Mouse (Mus musculus) neural tube, embryonic 10.5 days (tissue): ENCODE measurements at regions not wholly inside any gene's neighbourhood (a gene's known extent, or its start where the extent isn't known, plus 50 kb on each side); places are given as distances from the start of the nearest gene placed in this dataset.

Experiments used
- DNase-seq: peaks from one replicate; pipeline ENCODE4 v3.0.0-alpha.2; 2017; ENCODE audit warnings: low spot score; ENCODE audit errors: extremely low spot score

DNA sequence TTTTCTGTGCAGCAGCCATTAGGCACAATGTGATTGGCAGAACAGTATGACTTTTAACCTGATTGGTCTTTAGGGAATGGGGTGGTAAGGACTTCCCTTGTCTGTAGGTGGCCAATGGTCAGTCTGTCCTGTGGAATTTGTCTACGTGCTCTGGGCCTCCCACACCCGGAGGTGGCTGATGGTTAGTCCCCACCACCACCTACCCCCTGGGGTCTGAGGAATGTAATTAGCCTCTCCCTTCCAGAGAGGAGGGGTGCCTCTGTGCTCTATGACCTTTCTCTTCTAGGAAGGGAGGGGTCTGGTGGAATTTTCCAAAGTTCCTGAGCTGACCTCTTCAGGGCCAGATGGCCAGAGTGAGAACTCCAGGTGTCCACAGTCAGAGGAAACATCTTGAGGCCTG is 101.6 kb downstream of the Tmem17 start:
- no peak for DNase-seq

DNA sequence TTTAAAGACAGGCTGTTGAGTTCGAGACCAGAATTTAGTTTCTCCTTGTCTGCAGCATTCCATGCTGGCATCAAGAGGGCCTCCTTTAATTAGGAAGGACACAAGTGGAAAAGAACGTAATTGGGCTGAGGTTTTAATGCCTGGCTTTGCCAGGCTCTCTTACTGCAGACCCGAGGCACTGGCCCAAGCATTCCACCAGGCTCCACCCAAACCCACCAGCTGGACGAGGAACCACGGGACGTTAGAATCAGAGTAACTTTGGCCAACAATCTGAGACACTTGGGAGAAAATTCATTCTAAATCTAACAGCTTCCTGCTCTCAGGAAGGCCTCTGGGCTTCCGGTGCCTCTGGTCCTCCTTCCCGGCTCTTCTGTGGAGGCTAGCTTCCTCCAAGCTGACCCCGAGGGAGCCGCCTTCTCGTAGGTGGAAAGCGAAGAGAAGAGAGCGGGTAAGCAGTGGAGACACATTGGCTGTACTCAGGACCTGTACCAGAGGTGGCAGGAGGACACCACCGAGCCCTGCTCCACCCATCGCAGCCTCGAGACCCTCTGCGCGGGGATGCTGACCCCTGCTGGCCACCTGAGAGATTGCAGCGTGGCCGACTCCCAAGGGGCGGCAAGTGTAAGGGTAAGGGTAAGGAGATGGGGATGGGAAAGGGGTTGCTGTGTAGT is 105.5 kb downstream of the Tmem17 start:
- DNase-seq = peak; percentile 90

DNA sequence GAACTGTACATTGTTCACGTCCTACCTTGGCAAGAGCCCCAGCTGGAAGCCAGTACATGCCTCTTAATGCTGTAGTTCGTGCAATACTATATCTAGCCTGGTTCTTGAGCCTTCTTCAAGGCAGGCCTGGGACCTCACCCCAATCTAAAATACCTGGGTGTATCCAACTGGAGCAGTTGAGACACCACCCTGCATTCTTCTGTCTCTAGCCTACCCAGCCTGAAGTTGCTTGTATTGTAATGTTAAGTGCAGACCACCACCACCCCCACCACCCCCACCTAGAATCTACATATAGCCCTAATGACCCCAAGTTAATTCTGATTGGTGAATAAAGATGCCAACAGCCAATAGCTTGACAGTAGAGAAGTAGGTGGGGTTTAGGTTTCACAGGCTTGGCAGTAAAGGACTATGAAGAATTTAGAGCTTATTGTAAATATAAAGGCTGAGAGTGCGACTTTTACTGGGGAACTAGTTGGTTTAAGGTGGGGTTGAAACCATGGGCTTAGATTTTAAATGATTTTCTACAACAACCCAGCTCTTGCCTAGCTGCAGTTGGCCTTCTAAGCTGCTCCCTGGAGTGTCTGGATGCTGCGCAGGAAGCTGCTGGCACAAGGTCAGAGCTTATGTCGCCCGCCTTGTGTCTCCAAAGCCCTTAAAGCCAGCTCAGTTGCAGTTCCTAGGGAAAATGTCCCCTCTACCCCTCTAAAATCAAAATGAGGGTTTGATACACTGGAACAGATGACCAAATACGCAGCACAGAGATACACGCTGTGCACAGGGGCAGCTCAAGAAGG is 109.2 kb downstream of the Tmem17 start:
- DNase-seq = no peak

DNA sequence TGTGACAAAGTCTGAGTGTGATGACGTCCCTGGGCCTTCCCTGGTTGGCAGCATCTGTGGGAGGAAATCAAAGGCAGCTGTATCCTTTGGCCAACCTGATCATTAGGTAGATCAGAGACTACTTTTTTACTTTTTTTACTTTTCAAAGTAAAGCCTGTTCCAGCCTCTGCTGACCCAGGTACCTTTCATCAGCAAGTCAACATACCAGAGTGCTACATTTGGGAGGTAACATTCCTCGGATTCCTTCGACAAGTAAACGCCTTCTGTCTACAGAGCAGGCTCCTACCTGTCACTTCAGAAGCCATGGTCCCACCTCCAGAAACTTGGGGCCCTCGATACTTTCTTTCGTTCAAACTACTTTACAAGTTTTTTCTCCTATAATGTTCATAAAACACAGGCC is 110.0 kb downstream of the Tmem17 start:
- no peak for DNase-seq

DNA sequence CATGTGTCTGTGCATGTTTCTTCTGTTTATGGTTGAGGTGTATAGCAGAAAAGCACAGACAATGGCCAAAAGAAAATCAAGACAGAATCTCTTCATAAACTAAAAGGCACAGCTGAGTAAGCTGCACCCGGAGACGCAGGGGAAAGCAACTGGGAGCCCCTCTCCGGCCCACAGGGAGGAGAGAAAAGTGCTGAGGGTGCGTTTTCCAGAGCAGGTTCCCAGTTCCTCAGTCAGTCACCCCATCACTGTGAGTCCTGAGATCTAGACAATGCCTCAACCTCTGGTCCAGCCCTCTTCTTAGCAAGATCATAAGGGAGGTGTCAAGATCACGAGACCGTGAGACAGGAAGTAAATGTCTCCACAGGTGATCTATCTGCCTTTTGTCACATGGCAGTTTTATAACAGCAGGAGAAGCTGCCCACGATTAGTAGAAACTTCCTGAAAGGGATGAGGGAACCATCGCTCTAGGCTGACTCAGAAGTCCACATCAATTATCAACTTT is 110.7 kb downstream of the Tmem17 start:
- no peak for DNase-seq

DNA sequence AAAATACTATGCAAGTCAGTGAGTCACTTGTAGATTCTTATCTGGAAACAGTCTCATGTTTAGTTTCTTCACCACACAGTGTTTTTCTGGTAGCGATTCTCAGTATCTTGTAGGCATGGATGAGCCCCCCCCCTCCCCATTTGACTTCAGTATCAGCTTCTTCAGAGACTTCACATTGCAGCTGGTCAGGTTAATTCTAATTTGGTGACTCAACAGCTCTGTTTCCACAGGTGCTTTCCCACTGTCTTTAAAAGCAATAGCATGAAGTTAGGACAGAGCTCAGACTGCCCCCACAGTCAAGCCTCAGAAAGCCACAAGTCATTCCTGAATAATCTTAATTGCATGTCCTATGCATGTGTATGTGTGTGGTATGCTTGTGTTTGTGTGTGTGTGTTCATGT is 114.5 kb downstream of the Tmem17 start:
- no peak for DNase-seq

DNA sequence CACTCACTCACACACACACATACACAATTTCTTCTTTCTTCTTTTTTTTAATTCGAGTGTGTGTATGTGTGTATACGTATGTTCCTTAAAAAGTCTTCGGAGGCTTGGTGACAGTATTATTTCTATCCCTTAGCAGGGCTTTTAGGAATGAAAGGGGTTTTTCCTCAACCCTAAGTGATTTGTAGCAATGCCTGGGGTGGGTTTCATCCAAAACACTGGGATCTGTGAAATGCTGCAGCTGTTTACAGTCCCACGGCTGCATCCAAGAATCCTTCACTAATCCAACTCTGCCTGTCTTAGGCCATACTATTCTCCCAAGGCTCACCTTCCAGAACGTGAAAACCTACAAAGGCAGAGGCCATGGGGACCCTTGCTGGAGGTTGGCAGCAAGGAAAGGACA is 116.6 kb downstream of the Tmem17 start:
- DNase-seq = no peak

DNA sequence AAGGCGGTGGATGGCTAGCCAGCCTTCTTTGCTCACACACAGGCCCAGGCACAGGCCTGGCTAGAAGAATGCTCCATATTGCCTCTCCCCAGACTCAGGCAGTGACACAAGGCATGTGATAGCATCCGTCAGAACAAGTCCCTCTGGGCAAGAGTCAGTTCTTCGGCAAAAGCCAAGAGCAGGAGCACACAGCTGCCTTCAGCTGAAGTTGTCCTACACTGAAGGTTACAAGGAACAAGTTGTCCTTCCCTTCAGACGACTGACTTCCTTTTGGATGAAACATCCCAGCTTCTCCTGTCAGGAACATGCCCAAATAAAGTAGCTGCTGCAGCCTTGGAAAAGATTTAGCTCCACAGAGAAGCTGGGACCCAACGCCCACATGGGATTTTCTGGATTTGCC is 117.1 kb downstream of the Tmem17 start:
- no peak for DNase-seq

DNA sequence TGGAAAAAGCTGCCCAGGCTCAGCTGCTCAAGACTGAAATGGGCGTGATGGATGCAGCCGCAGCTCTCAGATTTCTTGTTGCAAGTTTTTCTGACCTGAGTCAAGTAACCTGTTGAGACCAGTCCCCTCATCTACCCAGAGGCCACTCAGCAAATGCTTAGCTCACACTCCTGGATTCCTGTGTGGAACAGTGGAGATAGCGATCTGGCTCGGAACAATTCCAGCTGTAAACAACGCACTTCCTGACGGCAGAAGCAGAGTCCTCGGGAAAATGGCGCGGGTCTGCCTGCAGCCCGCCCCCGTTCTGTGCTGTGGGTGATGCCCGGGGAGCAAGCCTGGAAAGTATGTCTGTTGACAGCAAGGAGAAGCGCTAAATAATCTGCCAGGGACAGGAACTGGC is 117.7 kb downstream of the Tmem17 start:
- DNase-seq = no peak

DNA sequence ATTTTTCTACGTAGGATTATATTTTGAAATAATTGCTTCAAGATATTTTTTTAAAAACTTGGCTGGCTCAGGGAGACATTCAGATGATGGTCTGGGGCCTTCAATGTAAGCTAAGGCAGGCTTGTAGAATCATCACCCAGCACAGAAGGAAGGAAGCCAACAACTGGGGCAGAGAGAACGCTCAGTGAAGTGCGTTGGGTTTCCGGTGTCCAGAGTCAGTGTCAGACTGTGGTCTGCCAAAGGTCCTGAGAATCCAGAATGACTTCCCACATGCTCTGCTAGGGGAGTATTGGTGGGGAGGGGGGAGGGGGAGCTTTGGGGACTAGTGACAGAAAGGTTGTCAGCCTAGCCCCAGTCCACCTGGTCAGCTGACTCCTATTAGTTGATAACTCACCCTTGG is 118.1 kb downstream of the Tmem17 start:
- no peak for DNase-seq

DNA sequence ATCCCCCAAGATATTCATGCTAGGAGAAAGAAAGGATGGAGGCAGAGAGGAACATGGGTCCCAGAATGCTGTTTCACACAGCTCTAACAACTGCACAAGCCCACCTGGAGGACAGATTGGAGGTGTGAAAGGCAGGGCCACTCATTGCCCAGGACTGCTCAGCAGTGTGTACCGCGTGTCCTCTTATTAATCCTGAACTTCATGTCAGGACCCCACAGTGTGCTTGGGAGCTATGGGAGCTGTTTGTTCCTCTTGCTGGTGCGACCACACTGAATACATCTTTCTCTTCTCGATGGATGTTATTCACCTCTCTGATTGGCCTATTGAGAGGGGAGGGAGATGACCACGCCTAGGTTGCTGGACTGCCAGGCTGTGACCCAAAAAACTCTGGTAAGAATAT is 119.1 kb downstream of the Tmem17 start:
- DNase-seq = no peak

DNA sequence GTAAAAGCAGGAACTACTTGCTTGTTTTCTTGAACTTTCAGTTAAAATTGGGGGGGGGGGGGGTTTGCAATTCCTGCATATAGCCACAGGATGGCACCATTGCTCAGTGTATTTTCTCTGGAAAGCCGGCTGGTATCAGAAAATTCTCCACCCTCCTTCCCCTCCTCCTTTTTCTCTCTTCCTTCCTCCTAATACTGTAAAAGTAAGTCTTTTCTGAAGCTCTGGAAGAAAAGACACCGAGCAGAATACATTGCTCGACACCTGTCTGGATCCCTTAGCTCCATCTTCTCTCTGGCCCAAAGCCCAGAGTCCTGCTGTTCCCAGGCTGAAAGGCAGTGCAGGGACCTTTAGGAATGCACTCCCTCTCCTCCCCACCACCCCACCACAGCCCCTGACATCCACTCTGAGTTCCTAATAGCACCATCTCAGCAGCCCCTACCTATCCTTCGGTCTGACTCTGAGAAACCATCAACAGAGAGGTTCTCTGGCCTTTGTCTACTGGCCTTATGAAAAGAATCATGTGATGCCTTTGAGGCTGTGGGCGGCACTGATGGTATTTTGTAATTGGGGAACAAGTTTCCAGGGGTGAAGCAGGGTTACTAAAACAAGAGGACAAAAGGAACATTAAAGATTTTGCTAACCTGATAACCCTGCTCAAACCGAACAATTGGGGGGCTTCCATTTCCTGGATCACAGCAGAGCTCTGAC is 119.9 kb downstream of the Tmem17 start:
- DNase-seq = peak; percentile 68

DNA sequence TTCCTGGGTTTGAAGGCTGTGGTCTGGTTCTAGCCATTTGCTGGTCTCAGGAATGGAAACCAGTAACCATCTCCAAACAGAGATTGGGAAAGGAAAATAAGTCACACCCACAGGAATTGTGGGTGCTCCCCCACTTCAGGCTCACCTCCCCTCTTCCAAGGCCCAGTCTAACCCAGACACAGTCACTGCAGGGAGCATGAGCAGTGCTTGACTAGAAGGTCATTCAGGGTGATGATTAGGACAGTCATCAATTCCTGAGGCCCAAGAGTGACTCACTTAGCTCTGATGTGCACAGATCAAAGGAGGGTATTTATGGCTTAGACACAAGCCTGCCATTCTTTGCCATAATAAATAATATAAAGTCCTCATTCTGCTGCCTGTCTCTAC is 120.4 kb downstream of the Tmem17 start:
- DNase-seq = no peak

DNA sequence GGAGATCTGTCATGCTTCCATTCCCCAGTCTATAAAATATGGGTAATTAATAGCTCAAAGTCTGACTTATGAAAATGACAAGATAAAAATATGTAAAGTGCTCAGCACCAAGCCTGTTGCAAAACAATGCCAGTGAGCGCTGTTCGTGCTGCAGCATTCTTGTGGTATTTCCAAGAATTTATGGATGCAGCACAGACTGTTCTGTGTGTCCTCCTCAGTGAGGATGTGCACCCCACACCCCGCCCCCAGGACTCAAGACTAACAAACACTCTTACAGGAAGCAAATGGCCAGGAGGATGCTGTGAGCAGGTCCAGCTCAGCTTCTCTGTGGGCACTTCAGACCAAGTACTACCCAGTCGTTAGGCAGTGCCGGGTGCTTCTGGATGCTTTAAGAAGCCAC is 121.1 kb downstream of the Tmem17 start:
- no peak for DNase-seq

DNA sequence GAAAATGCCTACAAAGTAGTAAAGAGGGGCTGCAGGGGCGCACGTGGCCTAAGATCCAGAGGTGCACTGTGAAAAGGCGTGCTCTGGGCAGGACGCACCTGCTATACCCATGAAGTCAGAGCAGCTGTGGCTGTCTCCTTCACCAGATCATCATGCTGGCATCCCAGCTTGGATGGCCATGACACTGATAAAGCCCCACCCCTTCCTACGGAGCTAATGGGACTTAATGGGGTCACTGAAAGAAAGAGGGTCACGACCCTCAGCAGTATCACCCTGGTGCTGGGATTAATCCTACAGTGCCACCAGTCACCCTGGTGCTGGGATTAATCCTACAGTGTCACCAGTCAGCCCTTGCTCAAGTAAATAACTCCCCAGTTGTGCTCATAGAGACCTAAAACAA is 122.1 kb downstream of the Tmem17 start:
- DNase-seq = no peak

DNA sequence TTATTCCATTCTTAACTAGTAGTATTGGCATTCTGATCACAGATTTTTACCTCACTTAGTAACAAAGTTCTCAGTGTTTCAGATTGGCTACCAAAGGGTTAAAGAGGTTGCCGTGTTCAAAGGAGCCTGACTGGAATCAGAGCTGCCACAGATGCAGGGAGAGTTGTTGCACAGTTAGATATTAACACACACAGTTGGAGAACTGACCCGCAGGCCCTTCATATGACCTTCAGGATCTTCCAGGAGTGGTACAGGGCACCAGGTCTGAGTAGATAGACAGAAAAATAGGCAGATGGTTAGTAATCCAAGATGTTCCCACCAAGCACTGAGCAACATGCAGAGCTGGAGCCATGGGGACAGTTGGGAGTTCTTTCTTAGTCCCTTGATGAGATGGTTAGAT is 123.1 kb downstream of the Tmem17 start:
- DNase-seq = no peak

DNA sequence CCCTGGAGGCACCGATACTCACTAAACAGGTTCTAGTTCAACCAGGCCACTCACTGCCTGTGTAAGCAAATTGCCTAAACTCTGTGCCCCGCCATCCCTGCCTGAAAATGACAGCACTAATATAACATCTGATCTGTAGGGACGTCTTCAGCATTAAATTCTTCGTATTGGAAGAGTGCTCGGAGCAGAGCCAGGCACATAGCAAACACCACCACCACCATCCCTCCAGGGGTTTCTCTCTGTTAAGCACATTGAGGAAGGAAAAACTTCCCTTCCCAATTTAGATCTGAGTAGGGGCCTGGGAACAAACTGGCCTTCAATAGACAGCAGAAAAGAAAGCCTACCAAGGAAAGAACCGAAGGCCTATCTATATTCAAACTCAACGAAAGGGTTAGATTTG is 124.4 kb downstream of the Tmem17 start:
- DNase-seq = no peak

DNA sequence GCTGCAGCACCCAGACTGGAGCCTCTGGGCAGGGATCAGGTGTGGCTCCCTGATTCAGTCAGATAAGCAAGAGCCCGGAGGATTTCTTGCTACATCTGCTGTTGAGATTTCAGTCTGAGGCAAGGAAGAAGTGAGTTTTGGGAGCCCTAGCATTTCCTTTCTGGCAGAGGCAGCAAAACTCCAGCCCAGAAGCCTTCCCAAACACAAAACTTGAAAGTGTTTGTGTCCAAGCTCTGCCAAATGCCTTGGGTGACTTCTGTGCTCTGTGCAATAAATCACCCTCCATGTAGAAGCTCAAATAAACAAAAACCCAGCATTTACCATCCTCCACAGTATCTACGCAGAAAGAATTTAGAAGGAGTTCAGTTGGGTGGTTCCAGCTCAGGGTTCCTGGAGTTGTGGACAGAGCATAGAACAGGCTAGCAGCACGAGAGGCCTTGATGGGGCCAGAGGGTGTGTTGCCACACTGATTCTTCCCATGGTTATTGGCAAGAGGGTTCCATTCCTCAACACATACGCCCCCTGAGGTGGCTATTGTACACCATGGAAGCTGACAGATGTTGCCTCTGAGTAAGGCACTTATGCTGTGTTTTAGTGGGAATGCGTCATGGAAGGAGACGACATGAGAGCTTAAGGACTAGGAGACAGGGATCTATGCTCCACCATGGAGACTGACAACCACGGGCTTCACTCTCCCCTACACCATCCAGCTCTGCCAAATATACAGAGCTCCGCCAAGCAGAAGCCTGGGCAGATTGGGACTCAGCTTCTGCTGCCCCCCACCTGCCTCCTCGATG is 125.1 kb downstream of the Tmem17 start:
- DNase-seq = peak; percentile 13

DNA sequence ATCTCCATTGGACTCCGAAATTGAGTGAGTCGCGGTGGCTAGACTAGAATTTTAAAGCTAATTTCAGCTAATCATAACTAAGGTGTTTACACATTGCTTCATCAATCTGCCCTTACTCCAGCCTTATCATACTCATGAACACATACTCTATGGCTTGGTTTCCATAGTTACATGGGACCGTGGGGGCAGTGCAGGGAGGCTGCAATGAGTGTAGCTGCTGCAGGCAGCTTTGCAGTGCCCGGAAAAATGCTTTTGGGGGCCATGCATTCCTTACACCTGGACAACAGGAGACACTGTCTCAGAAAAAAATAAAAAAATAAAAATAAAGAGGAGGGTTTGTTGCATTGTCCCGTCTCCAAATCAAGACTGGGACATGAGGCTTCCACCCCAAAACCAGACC is 126.3 kb downstream of the Tmem17 start:
- no peak for DNase-seq

DNA sequence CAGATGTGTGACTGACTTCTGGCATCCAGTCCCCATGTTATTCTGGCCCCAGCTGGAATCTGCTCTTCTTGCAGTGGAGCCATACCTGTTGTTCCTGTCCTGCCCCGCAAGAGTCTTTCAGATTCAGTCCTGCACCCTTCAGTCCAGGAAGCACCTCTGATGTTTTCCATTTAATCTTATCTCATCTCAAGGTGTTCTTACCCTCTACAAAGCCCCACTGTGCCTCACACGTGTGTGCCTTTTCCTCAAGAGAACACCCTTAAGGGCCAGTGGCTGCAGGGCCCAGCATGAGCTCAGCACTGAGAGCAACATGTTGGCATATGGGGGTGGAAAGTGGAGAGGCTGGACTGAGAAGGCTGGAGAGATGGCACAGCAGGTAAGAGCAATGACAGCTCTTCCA is 126.8 kb downstream of the Tmem17 start:
- peak; percentile 7 for DNase-seq

DNA sequence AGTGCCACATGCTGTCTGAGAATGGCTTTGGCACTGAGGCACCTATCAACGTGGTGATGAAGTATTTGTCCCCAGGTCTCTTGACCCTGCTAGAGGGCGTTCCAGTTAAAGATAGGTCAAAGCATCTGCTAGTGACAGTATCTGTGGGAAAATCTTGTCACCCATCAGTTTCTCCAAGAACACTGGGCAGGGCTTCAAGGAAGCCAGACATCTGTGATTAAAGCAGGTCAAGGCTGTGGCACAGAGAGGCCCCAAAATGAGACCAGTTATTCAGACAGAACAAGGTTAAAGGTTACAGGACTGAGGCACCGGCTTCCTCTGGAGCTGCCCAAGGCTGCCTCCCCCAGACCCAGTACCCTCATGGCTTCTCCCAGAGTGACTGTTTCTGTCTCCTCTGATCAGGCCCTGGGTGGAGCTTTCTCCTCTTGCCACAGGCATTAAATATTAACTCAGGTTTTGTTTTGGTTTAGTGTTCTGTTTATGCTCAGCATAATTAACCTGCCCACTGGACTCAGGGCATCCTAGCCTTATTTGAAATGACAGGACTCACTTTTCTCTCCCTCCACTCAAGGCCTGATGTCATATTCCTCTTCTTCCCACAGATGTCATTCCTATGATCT is 128.6 kb downstream of the Tmem17 start:
- DNase-seq = no peak
